Mouse (Mus musculus) neural tube, postnatal 0 days (tissue): ENCODE measurements around the gene Dgcr2. TPM values are rescaled to one million over a fixed set of nuclear protein-coding genes. Genes with fewer than 3 reads are reported as not detected.

Experiments
- polyA plus RNA-seq: library from polyadenylated mRNA; unstranded; fragments of >200 nt; fragmentation: Nextera tagmentation; extraction: Ambion mirVana; gene quantifications from 2 replicates; pipeline ENCODE4 v1.2.1, GENCODE M21; 2015

The Dgcr2 gene
- 72.6 and 84.3 TPM in 2 replicates for polyA plus RNA-seq

GRCm38 (mm10) chr16:17898462-17898861, at the start of gene Dgcr2, which contains the start of gene Tssk2:
TSS of gene Dgcr2 (minus strand) at chr16:17898562.
TSS of gene Tssk2 (plus strand) at chr16:17898637.

GRCm38 (mm10) chr16:17928087-17928580, 29.8 kb upstream of the Dgcr2 start, which contains the start of gene Slc25a1:
TSS of gene Slc25a1 (minus strand) at chr16:17928219.

GRCm38 (mm10) chr16:17914307-17915249, 16.2 kb upstream of the Dgcr2 start, which contains the start of gene Gsc2:
TSS of gene Gsc2 (minus strand) at chr16:17915059.

DNA sequence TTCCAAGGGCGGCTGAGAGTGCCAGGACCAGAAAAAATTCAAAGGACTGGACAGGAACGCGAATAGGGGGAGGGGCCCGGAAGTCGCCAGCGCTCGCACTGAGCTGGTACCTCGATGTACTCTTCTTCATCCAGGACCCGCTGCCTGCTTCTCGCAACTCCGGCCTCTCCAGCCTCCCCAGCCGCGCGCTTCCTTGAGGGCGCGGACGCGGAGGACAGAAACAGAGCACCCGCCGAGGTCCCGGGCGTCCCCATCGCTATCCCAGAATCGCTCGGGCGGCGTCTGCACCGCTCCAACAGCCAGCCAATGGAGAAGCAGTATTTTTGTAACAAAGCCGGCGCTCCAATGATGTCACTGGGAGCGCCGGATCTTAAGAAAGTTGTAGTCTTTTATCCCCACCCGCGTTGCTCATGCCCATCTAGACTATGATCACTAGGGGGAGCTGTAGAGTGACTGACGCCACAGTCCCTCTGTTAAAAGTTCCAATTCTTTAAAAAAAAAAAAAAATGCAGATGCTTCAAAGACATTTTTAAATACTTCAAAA, 12.8 kb upstream of the Dgcr2 start, which contains the start of gene Ess2:
TSS of gene Ess2 (minus strand) at position 297 of the 544 bp plus-strand sequence.

GRCm38 (mm10) chr16:17893923-17894322, 4.4 kb downstream of the Dgcr2 start, which contains the start of gene Tssk1:
TSS of gene Tssk1 (plus strand) at chr16:17894223.

DNA sequence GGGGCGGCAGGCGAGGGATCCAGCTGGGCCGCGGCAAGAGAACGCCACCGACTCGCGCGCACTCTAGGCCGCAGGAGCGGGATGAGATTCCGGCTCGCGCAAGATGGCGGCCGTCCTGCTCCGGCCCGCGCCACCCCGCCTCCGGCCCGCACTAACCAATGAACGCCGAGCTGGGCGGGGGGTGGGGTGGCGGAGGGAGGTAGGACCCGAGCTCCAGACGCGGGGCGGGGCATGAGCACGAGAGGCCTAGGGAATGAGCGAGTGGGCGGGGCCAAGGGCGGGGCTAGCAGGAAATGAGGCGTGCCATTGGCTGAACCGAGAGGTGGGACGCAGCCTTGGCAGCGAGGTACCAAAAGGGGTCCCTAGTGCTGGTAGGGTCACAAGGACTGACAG, 6.8 kb downstream of the Dgcr2 start, which contains the start of gene Gm20518:
TSS of gene Gm20518 (minus strand) at position 105 of the 393 bp plus-strand sequence.

GRCm38 (mm10) chr16:17838051-17838450, 60.3 kb downstream of the Dgcr2 start, which contains the start of gene Car15:
TSS of gene Car15 (minus strand) at chr16:17838364.

DNA sequence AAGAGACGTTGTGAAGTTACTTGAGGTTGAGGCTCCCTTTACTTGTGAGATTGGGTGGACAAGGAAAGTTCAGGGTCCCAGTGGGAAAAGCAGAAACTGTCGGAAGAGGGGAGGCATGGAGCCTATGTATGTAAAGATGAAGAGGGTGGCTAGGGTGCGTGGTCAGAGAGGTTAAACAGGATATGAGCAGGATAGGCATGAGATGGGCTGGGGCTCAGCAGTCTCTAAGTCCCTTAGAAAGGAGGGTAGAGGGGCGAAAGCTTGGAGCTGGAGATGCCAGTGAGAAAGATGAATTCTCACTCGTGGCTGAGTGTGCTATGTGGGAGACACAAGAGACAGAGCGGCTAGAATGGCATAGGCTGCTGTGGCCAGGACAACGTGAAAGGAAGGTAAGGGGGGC, 65.5 kb downstream of the Dgcr2 start, which contains the start of gene B830017H08Rik:
TSS of gene B830017H08Rik (plus strand) at position 301 of the 400 bp plus-strand sequence.

DNA sequence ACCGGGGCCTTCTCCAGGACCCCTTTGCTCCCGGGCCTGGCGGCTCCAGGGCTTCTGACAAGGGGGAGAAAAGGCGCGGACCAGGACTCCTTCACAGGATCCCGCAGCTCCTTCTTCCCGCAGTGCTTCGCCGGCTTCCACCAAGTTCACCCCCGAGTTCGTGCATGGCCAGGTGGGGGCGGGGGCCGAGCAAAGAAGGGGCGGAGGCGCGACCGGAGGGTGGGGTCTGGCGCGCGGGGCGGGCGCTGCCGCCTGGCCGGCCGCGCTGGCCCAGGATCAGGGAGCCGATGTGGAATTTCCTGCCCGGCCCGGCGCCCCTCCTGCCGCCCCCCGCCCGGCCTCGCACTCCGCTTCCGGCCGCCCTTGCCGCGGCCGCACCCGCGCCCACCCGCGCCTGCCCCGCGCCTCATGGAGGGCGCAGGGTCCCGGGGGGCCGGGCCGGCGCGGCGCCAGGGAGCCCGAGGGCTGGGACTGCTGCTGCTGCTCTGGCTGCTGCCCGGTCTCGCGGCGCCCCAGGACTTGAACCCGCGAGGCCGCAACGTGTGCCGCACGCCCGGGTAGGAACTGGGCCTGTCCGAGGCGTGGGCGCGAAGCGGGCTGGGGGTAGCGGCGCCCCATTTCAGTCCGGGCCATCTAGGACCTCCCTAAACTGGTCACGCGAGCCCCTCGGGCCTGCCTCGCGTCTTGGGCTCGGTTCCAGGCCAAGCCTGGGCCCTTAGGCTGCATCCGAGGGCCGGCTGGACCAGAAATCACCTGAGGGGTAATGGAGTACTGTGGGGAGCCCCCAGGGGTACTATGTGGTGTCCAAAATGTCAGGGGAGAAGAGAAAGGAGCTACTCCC, 101.2 kb downstream of the Dgcr2 start, which contains the start of gene Scarf2:
TSS of gene Scarf2 (plus strand) at position 312 of the 841 bp plus-strand sequence.

Other genes with a start within 250 kb of the Dgcr2 start
- gene Med15, start 165.7 kb downstream of the Dgcr2 start, polyA plus RNA-seq = 31.0 and 35.2 TPM in 2 replicates
- gene Klhl22, start 138.9 kb downstream of the Dgcr2 start, polyA plus RNA-seq = 68.8 and 72.8 TPM in 2 replicates
- gene Scarf2, start 101.3 kb downstream of the Dgcr2 start, polyA plus RNA-seq = 4.0 and 5.4 TPM in 2 replicates
- 11.1 and 13.0 TPM in 2 replicates for gene B830017H08Rik, start 65.4 kb downstream of the Dgcr2 start, polyA plus RNA-seq
- gene Car15, start 60.2 kb downstream of the Dgcr2 start, polyA plus RNA-seq = 0.75 and 2.2 TPM in 2 replicates
- 0.19 and 0.38 TPM in 2 replicates for gene Gm20518, start 6.9 kb downstream of the Dgcr2 start, polyA plus RNA-seq
- 0.04 TPM in 1 of 2 replicates, not detected in the other for gene Tssk1, start 4.3 kb downstream of the Dgcr2 start, polyA plus RNA-seq
- gene Tssk2, start 75 bp upstream of the Dgcr2 start, polyA plus RNA-seq = not detected in 2 replicates
- gene Ess2, start 12.8 kb upstream of the Dgcr2 start, polyA plus RNA-seq = 33.1 and 35.8 TPM in 2 replicates
- 0.22 TPM in 1 of 2 replicates, not detected in the other for gene Gsc2, start 16.5 kb upstream of the Dgcr2 start, polyA plus RNA-seq
- 174 and 195 TPM in 2 replicates for gene Slc25a1, start 29.7 kb upstream of the Dgcr2 start, polyA plus RNA-seq
- not detected in 2 replicates for gene Vpreb2, start 81.9 kb upstream of the Dgcr2 start, polyA plus RNA-seq
- 174 and 187 TPM in 2 replicates for gene Dgcr6, start 154.3 kb upstream of the Dgcr2 start, polyA plus RNA-seq
- gene Prodh, start 191.6 kb upstream of the Dgcr2 start, polyA plus RNA-seq = 9.1 and 10.6 TPM in 2 replicates
- 34.3 and 37.1 TPM in 2 replicates for gene Rtn4r, start 229.1 kb upstream of the Dgcr2 start, polyA plus RNA-seq